Mouse (Mus musculus) limb, embryonic 10.5 days (tissue): Measurements from ENCODE around the gene Filip1l. TPM values are rescaled to one million over a fixed set of nuclear protein-coding genes. Genes with fewer than 3 reads are reported as not detected.
A peak's percentile ranks its signal among the peaks of the same experiment; 100 is the strongest.

Experiments used
- DNase-seq: peaks from one replicate; pipeline ENCODE4 v3.0.0-alpha.2; 2017; ENCODE audit warnings: low spot score
- H3K27ac ChIP-seq: fragments of 300-500 bp; sonication (generic); 2 replicates; pipeline ENCODE4 v1.5.1; 2016; ENCODE audit warnings: mild to moderate bottlenecking
- H3K27me3 ChIP-seq: fragments of 300-500 bp; sonication (generic); 2 replicates; pipeline ENCODE4 v1.6.1; 2016; ENCODE audit warnings: low read depth, mild to moderate bottlenecking; ENCODE audit not compliant: poor library complexity, severe bottlenecking
- H3K36me3 ChIP-seq: fragments of 300-500 bp; sonication (generic); 2 replicates; pipeline ENCODE4 v1.6.1; 2016; ENCODE audit warnings: mild to moderate bottlenecking, moderate library complexity
- H3K4me1 ChIP-seq: fragments of 300-500 bp; sonication (generic); 2 replicates; pipeline ENCODE4 v1.6.1; 2016
- H3K4me3 ChIP-seq: fragments of 300-500 bp; sonication (generic); 2 replicates; pipeline ENCODE4 v1.5.1; 2016; ENCODE audit warnings: mild to moderate bottlenecking, moderate library complexity
- H3K9me3 ChIP-seq: fragments of 300-500 bp; sonication (generic); replicated peaks from 2 replicates; pipeline ENCODE4 v1.6.1; 2016; ENCODE audit warnings: mild to moderate bottlenecking
- WGBS: fragments of 180-500 bp; shearing (Covaris S2); methylation state at CpG from one replicate; pipeline ENCODE4 v1.1.7; 2016; 5-methylcytosine and 5-hydroxymethylcytosine counted together
- polyA plus RNA-seq: library from polyadenylated mRNA; unstranded; fragments of >200 nt; fragmentation: Nextera tagmentation; extraction: Ambion mirVana; gene quantifications from 2 replicates; pipeline ENCODE4 v1.2.1, GENCODE M21; 2016

Gene Filip1l
- polyA plus RNA-seq, 1 experiment from 2014 or later, result 14.4 TPM

- no peak for DNase-seq
- WGBS, result 88% methylated on average over 4 of the region's 4 CpGs
- no peak overlapping the region for H3K4me3 ChIP-seq
- H3K36me3 ChIP-seq, result no peaks in the 10 kb centered on the region
- H3K9me3 ChIP-seq, result no peaks in the 10 kb centered on the region
- H3K27ac ChIP-seq, result no peak overlapping the region
- no peaks in the 10 kb centered on the region for H3K27me3 ChIP-seq
- H3K4me1 ChIP-seq, result no peaks in the 10 kb centered on the region
Measured at GRCm38 (mm10) chr16:57597295-57597957, 244.5 kb downstream of the Filip1l start.

DNA sequence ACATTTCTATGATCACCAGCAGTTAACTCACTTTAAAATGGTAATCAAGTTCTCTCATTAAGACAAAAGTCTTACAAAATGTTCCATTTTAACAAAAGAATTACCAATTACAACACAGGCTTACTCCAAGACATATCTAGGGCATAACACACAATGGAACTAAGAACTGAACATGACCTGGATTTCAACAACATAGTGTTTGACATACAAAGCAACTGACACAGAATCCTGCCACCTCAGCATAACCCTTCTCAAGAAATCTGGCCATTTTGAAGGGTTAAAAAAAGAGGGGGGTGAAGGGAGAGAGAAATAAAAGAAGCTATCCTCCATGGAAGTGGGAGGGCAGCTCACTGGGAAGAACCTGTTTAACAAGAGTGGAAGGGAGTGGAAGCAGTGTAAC is 248.1 kb downstream of the Filip1l start:
- no peak for DNase-seq
- no peaks in the 10 kb centered on the region for H3K27me3 ChIP-seq

DNA sequence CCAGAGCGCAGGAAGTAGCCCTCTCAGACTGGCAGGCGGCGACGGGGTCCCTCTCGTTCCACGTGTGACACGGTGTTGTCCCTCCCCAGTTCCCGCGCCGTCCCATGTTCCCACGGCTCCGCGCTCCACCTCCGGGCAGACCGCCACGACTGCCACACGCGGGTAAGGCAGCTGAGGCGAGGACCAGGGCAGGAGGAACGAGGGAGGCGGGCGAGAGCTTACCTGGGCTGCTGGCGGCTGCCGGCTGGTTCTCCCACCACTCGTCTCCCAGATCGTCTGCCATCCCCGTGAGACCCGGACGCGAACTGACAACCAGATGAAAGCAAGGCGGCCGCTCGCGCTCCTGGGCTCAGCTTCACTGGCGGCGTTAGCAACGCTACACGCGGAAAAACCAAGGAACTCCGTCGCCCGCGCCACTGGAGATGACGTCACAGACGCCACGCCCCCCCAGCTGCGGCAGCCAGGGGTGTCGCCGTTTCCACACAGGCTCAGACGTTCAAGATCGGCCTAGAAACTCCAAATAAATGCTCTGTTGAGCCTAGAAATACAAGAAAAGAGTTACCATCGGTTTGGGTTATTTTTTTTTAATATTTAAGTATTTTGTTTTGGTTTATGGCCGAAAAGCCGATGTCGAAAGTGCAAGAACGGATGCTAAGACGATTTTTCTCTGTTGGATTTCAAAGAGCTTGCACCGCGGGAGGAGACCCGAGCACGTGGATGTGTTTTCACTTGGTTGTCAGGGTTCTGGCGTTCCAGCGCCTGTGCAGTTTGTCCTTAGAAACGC is 253.7 kb downstream of the Filip1l start, which contains the start of gene Cmss1:
Cmss1 (minus strand) TSS at position 421 of the 784 bp plus-strand sequence.
- Histone ChIP-seq H3K27me3 (no peaks in the 10 kb centered on the region), H3K27ac (peak within 1 kb of the TSS; percentile 93), H3K9me3 (no peaks in the 10 kb centered on the region), H3K4me1 (peaks cover 12% of the 10 kb centered on the region), H3K36me3 (no peaks in the 10 kb centered on the region), H3K4me3 (peak within 1 kb of the TSS; percentile 94)
- peak; percentile 94 for DNase-seq
- under 1% methylated on average over 64 of the region's 64 CpGs for WGBS

More for the DNA sequence above, 248.1 kb downstream of the Filip1l start:
- H3K9me3 ChIP-seq, result no peaks in the 10 kb centered on the region
- H3K4me1 ChIP-seq, result peaks cover 8% of the 10 kb centered on the region; the same call in 1 of the 2 replicates
- no peak overlapping the region for H3K4me3 ChIP-seq
- no peak overlapping the region for H3K27ac ChIP-seq
- no peaks in the 10 kb centered on the region for H3K36me3 ChIP-seq

GRCm38 (mm10) chr16:57611768-57612167 is 258.9 kb downstream of the Filip1l start:
- 0% methylated on average over 1 of the region's 1 CpGs for WGBS
- Histone ChIP-seq H3K4me3 (no peak overlapping the region), H3K27ac (no peak overlapping the region), H3K36me3 (no peaks in the 10 kb centered on the region), H3K9me3 (no peaks in the 10 kb centered on the region), H3K27me3 (no peaks in the 10 kb centered on the region), H3K4me1 (peaks cover 4% of the 10 kb centered on the region)
- DNase-seq, result no peak

Other genes with a start within 250 kb of the Filip1l start
- 55.9 and 57.5 TPM in 2 replicates for gene Tomm70a, start 231.4 kb upstream of the Filip1l start, polyA plus RNA-seq
- 66.1 and 67.1 TPM in 2 replicates for gene Nit2, start 185.8 kb upstream of the Filip1l start, polyA plus RNA-seq
- 16.5 and 23.5 TPM in 2 replicates for gene Tbc1d23, start 121.6 kb upstream of the Filip1l start, polyA plus RNA-seq
- 0.10 and 0.19 TPM in 2 replicates for gene Tmem30c, start 60.2 kb upstream of the Filip1l start, polyA plus RNA-seq